In the genomic region with DNA sequence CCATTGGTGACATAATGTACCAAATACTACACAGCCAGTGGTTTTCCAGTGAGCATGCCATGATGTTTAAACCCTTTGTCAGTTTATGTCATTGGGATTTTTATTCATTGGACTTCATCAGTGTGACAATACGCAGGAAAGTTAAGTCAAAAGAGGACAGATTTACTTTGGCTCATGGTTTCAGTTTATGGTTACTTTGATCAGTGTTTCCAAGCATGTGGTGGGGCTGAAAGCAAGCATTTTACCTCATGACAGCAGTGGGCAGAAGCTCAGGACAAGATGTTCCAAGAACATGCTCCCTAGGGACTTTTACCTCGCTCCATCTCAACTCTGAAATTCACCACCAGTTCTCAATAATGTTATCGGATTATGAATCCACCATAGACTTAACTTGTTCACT, we compare ENCODE assay signal across 22 mouse cellular contexts.
DNase-seq lines count a peak whose midpoint lies in the region; TF ChIP-seq lines count a peak whose summit lies in the region.
"Had no signal": no experiment of that assay in that cellular context is flagged by ENCODE, and none has a peak within 500 bp of the region (broad histone marks: within the 10 kb centered on the region; RNA-seq: fewer than 3 reads in every experiment).

No protein-coding gene starts in this region.

- H3K9ac ChIP-seq in heart, adult 2 months (ENCODE audit: low read depth, low read length): no peak overlapping the region
- H3K9ac ChIP-seq in CH12.LX (ENCODE audit: insufficient read depth, low read depth): no peak overlapping the region
- H3K9ac ChIP-seq: embryonic facial prominence, embryonic 13.5 days; embryonic facial prominence, embryonic 15.5 days; forebrain, embryonic 12.5 days had no signal

- peaks cover 1% of the 10 kb centered on the region; the same call in 1 of the 2 replicates for H3K79me2 ChIP-seq in heart, adult 2 months (replicated peaks; ENCODE audit: control insufficient read depth, insufficient read depth, low read length)
- H3K79me2 ChIP-seq in CH12.LX (replicated peaks; ENCODE audit: control insufficient read depth, extremely low read depth, insufficient read depth, poor library complexity, severe bottlenecking): no peaks in the 10 kb centered on the region

- in situ Hi-C loops in CH12.LX (cut with MboI; ENCODE audit: low pct_ligation_motif_present, low pct_unique_long_range_greater_than_20kb, low sequenced_read_pairs): loop anchor here (10.0 kb wide), 1 partner anchor 57 kb away; no protein-coding TSS in a partner anchor

- no peak overlapping the region for H3K4me3 ChIP-seq in heart, adult 2 months
- H3K4me3 ChIP-seq in kidney, adult 2 months (ENCODE audit: insufficient read depth, low read depth, low read length): no peak overlapping the region
- no peak overlapping the region for H3K4me3 ChIP-seq in CH12.LX (replicated peaks in 1 of 3; ENCODE audit: low read depth in 2 of 3, low read length in 2 of 3, poor library complexity in 1 of 3)
- H3K4me3 ChIP-seq: embryonic facial prominence, embryonic 13.5 days; embryonic facial prominence, embryonic 15.5 days; erythroblast, embryonic 14.5 days; forebrain, embryonic 10.5 days; forebrain, embryonic 12.5 days had no signal

- intact Hi-C loops in heart, adult 2 months (cut with DNase I): no loop called here

- DNase-seq in heart, adult 8-10 months (ENCODE audit: low spot score): peak; percentile 3
- no peak for DNase-seq in heart, adult 2 months
- DNase-seq in kidney, adult 2 months: peak; percentile 10
- no peak for DNase-seq in kidney, adult 8-10 months
- DNase-seq in CH12.LX (ENCODE audit: extremely low read depth): no peak
- DNase-seq in skeletal muscle tissue, adult 2 months (ENCODE audit: low read depth, low spot score): peak; percentile 44
- no peak for DNase-seq in embryo, embryonic 11 days
- DNase-seq: adrenal gland, adult 8-10 months; adrenal gland, postnatal 14 days; adrenal gland, postnatal 36 days; cerebellum, adult 11-12 months; cerebellum, adult 2 months; cerebellum, adult 9-10 months; cerebellum, postnatal 10 days; cerebellum, postnatal 25 days had no signal

- H3K9me3 ChIP-seq in CH12.LX (replicated peaks; ENCODE audit: low read length): no peaks in the 10 kb centered on the region
- H3K9me3 ChIP-seq: embryonic facial prominence, embryonic 13.5 days; embryonic facial prominence, embryonic 15.5 days; forebrain, embryonic 10.5 days; forebrain, embryonic 12.5 days; G1E had no signal

- no peak for TF ChIP-seq POLR2A in heart, adult 2 months (IDR thresholded peaks at IDR 0.05; ENCODE audit: insufficient read depth, low read depth, low read length)
- no peak for TF ChIP-seq POLR2A in kidney, adult 2 months (IDR thresholded peaks at IDR 0.05; ENCODE audit: low read depth, low read length)
- TF ChIP-seq POLR2A in CH12.LX (IDR thresholded peaks at IDR 0.05; ENCODE audit: low read depth, low read length): no peak

- no peak for TF ChIP-seq RAD21 in CH12.LX (IDR thresholded peaks at IDR 0.05; ENCODE audit: low read depth, low read length)

- H3K27me3 ChIP-seq in heart, adult 2 months (ENCODE audit: control insufficient read depth, insufficient read depth, low read length): no peaks in the 10 kb centered on the region
- H3K27me3 ChIP-seq in kidney, adult 2 months (replicated peaks; ENCODE audit: control insufficient read depth, insufficient read depth, low read length): no peaks in the 10 kb centered on the region
- no peaks in the 10 kb centered on the region for H3K27me3 ChIP-seq in CH12.LX (replicated peaks)
- H3K27me3 ChIP-seq: embryonic facial prominence, embryonic 13.5 days; embryonic facial prominence, embryonic 15.5 days; forebrain, embryonic 12.5 days; Patski had no signal

- H3K36me3 ChIP-seq in heart, adult 2 months (ENCODE audit: control insufficient read depth, insufficient read depth, low read length): no peaks in the 10 kb centered on the region
- H3K36me3 ChIP-seq in kidney, adult 2 months (ENCODE audit: control insufficient read depth, insufficient read depth, low read length): no peaks in the 10 kb centered on the region
- H3K36me3 ChIP-seq in CH12.LX (replicated peaks in 1 of 2; ENCODE audit: control insufficient read depth in 1 of 2, insufficient read depth in 1 of 2, low read length in 1 of 2): no peaks in the 10 kb centered on the region
- H3K36me3 ChIP-seq: embryonic facial prominence, embryonic 13.5 days; embryonic facial prominence, embryonic 15.5 days; forebrain, embryonic 10.5 days; forebrain, embryonic 12.5 days; G1E had no signal

- dilution Hi-C loops in CH12.LX (cut with MboI; ENCODE audit: extremely low pct_ligation_motif_present, extremely low pct_unique_long_range_greater_than_20kb, low sequenced_read_pairs): no loop called here

- H3K4me1 ChIP-seq in heart, adult 2 months (ENCODE audit: control insufficient read depth, insufficient read depth, low read length): no peaks in the 10 kb centered on the region; the same call in 1 of the 2 replicates
- H3K4me1 ChIP-seq in kidney, adult 2 months (ENCODE audit: control insufficient read depth, insufficient read depth, low read length): peaks cover 14% of the 10 kb centered on the region
- peaks cover 0 to 19% of the 10 kb centered on the region in 2 experiments; a peak in 3 of 4 replicates for H3K4me1 ChIP-seq in CH12.LX (ENCODE audit: control insufficient read depth in 1 of 2, insufficient read depth in 2 of 2)
- H3K4me1 ChIP-seq: embryonic facial prominence, embryonic 15.5 days; forebrain, embryonic 10.5 days; forebrain, embryonic 12.5 days had no signal

- TF ChIP-seq EP300 in heart, adult 2 months (IDR thresholded peaks at IDR 0.05; ENCODE audit: insufficient read depth, low read depth, low read length): no peak
- TF ChIP-seq EP300 in CH12.LX (IDR thresholded peaks at IDR 0.05; ENCODE audit: low read length): peak; percentile 81

- 82% methylated on average over 3 of the region's 3 CpGs for WGBS in heart, adult 2 months
- WGBS in kidney, adult 2 months: 74% methylated on average over 3 of the region's 3 CpGs

- H3K27ac ChIP-seq in heart, adult 2 months: no peak overlapping the region
- peak overlapping the region; percentile 60 for H3K27ac ChIP-seq in kidney, adult 2 months (ENCODE audit: insufficient read depth, low read depth, low read length)
- H3K27ac ChIP-seq in CH12.LX (ENCODE audit: insufficient read depth, low read depth): no peak overlapping the region
- H3K27ac ChIP-seq: embryonic facial prominence, embryonic 13.5 days; forebrain, embryonic 10.5 days; forebrain, embryonic 12.5 days had no signal

- H3K4me2 ChIP-seq in CH12.LX (ENCODE audit: insufficient read depth, low read depth, poor library complexity, severe bottlenecking): peak overlapping the region; percentile 81
- H3K4me2 ChIP-seq: embryonic facial prominence, embryonic 13.5 days; embryonic facial prominence, embryonic 15.5 days; forebrain, embryonic 12.5 days had no signal

- no peak for TF ChIP-seq CTCF in heart, adult 2 months (IDR thresholded peaks at IDR 0.05)
- TF ChIP-seq CTCF in kidney, adult 2 months (conservative IDR thresholded peaks at IDR 0.05; ENCODE audit: insufficient read depth, insufficient read length, low read depth, low read length): no peak
- TF ChIP-seq CTCF in CH12.LX (conservative IDR thresholded peaks at IDR 0.05 in 1 of 2, IDR thresholded peaks at IDR 0.05 in 1 of 2; ENCODE audit: low read depth in 2 of 2, low read length in 2 of 2): no peak

TF ChIP-seq in CH12.LX, 34 proteins besides CTCF, POLR2A, EP300 and RAD21:
- TF ChIP-seq MAX (IDR thresholded peaks at IDR 0.05; ENCODE audit: low read length): peak; percentile 34; the same call in 1 of the 2 replicates
- no peak for TF ChIP-seq USF2 (conservative IDR thresholded peaks at IDR 0.05; ENCODE audit: low read depth, low read length)
- TF ChIP-seq BHLHE40 (IDR thresholded peaks at IDR 0.05; ENCODE audit: low read depth, low read length): 0 out of 2 replicates have a peak, but pooled peaks have one; percentile 26
- no peak for TF ChIP-seq PAX5 (IDR thresholded peaks at IDR 0.05; ENCODE audit: low read length)
- 0 out of 2 replicates have a peak, but pooled peaks have one; percentile 17 for TF ChIP-seq TCF12 (IDR thresholded peaks at IDR 0.05; ENCODE audit: low read depth, low read length)
- TF ChIP-seq JUN (IDR thresholded peaks at IDR 0.05; ENCODE audit: insufficient read depth, low read depth, low read length): peak; percentile 37; the same call in 1 of the 2 replicates
- 0 out of 2 replicates have a peak, but pooled peaks have one; percentile 39 for TF ChIP-seq JUND (conservative IDR thresholded peaks at IDR 0.05; ENCODE audit: low read depth, low read length)
- peak; percentile 49 for TF ChIP-seq IRF4 (IDR thresholded peaks at IDR 0.05; ENCODE audit: low read depth, low read length)
- TF ChIP-seq MEF2A (IDR thresholded peaks at IDR 0.05; ENCODE audit: borderline replicate concordance, low read depth, low read length): peak; percentile 65; the same call in 1 of the 2 replicates
- peak; percentile 30; the same call in 1 of the 2 replicates for TF ChIP-seq ETS1 (conservative IDR thresholded peaks at IDR 0.05; ENCODE audit: low read depth, low read length)
- TF ChIP-seq MYC (IDR thresholded peaks at IDR 0.05; ENCODE audit: low read depth, low read length): peak; percentile 49; the same call in 1 of the 2 replicates
- no peak for TF ChIP-seq NRF1 (IDR thresholded peaks at IDR 0.05; ENCODE audit: low read depth, low read length)
TF ChIP-seq in CH12.LX: peak in this region for 9.

Comparison
In these comparisons a context has a peak if more than half of its experiments do, and no peak if none do; other contexts are left out.
1. DNase-seq: peak in heart, adult 8-10 months (single experiment), kidney, adult 2 months (single experiment) and skeletal muscle tissue, adult 2 months (single experiment); none in heart, adult 2 months (0 of 2), kidney, adult 8-10 months (0 of 2), CH12.LX (single experiment) and embryo, embryonic 11 days (single experiment).